Mouse (Mus musculus) macrophage (primary cell): ENCODE data around the gene Pitpnc1. TPM values are rescaled to one million over a fixed set of nuclear protein-coding genes. Genes with fewer than 3 reads are reported as not detected.

Experiments
- H3K27ac ChIP-seq: fragments of 350-480 bp; formaldehyde crosslinking; 2 replicates; pipeline ENCODE4 v1.9.0; 2021
- H3K36me3 ChIP-seq: fragments of 350-480 bp; formaldehyde crosslinking; 2 replicates; pipeline ENCODE4 v1.9.0; 2021; ENCODE audit errors: inconsistent target
- H3K4me3 ChIP-seq: fragments of 350-480 bp; formaldehyde crosslinking; 2 replicates; pipeline ENCODE4 v1.9.0; 2021; ENCODE audit errors: inconsistent target
- H3K79me2 ChIP-seq: fragments of 350-480 bp; formaldehyde crosslinking; 2 replicates; pipeline ENCODE4 v1.9.0; 2021; ENCODE audit errors: inconsistent target
- WGBS: methylation state at CpG from one replicate; pipeline ENCODE4 v1.1.7; 2026; ENCODE audit warnings: inconsistent platforms; ENCODE audit not compliant: missing documents; 5-methylcytosine and 5-hydroxymethylcytosine counted together
- polyA plus RNA-seq: library from polyadenylated mRNA; stranded (reverse); fragments of 250-400 nt; gene quantifications from 3 replicates; pipeline ENCODE4 v1.2.4, GENCODE M21; 2018; ENCODE audit warnings: inconsistent platforms

Gene Pitpnc1
- polyA plus RNA-seq, 1 experiment from 2014 or later: 50.1 TPM

GRCm38 (mm10) chr11:107370476-107370875 lies 100.0 kb downstream of the Pitpnc1 start:
- 83% methylated on average over 3 of the region's 3 CpGs for WGBS
- no peak overlapping the region for H3K4me3 ChIP-seq
- peaks cover 3% of the 10 kb centered on the region; the same call in 1 of the 2 replicates for H3K79me2 ChIP-seq
- H3K27ac ChIP-seq: no peak overlapping the region
- H3K36me3 ChIP-seq: no peaks in the 10 kb centered on the region

GRCm38 (mm10) chr11:107369661-107370060 lies 100.8 kb downstream of the Pitpnc1 start:
- H3K36me3 ChIP-seq: no peaks in the 10 kb centered on the region
- no peak overlapping the region for H3K27ac ChIP-seq
- H3K79me2 ChIP-seq: no peaks in the 10 kb centered on the region; the same call in 1 of the 2 replicates
- H3K4me3 ChIP-seq: no peak overlapping the region
- WGBS: 93% methylated on average over 4 of the region's 6 CpGs

- Histone ChIP-seq H3K36me3 (no peaks in the 10 kb centered on the region), H3K27ac (no peak overlapping the region), H3K79me2 (no peaks in the 10 kb centered on the region; the same call in 1 of the 2 replicates), H3K4me3 (no peak overlapping the region)
- 98% methylated on average over 13 of the region's 13 CpGs for WGBS
Observed at GRCm38 (mm10) chr11:107365938-107366712, 104.4 kb downstream of the Pitpnc1 start.

- Histone ChIP-seq H3K4me3 (no peak overlapping the region), H3K27ac (no peak overlapping the region), H3K36me3 (no peaks in the 10 kb centered on the region), H3K79me2 (no peaks in the 10 kb centered on the region; the same call in 1 of the 2 replicates)
- whole genome bisulfite sequencing: 92% methylated on average over 5 of the region's 5 CpGs
Observed at GRCm38 (mm10) chr11:107358695-107359094, 111.8 kb downstream of the Pitpnc1 start.

GRCm38 (mm10) chr11:107356224-107356623 lies 114.3 kb downstream of the Pitpnc1 start:
- Histone ChIP-seq H3K36me3 (no peaks in the 10 kb centered on the region), H3K79me2 (no peaks in the 10 kb centered on the region; the same call in 1 of the 2 replicates), H3K4me3 (no peak overlapping the region), H3K27ac (no peak overlapping the region)
- WGBS: 99% methylated on average over 6 of the region's 7 CpGs

- 89% methylated on average over 3 of the region's 3 CpGs for WGBS
- Histone ChIP-seq H3K4me3 (no peak overlapping the region), H3K36me3 (no peaks in the 10 kb centered on the region), H3K27ac (no peak overlapping the region), H3K79me2 (no peaks in the 10 kb centered on the region; the same call in 1 of the 2 replicates)
Observed at GRCm38 (mm10) chr11:107355526-107355925, 115.0 kb downstream of the Pitpnc1 start.

GRCm38 (mm10) chr11:107354499-107355143 lies 115.9 kb downstream of the Pitpnc1 start:
- H3K79me2 ChIP-seq: no peaks in the 10 kb centered on the region; the same call in 1 of the 2 replicates
- H3K36me3 ChIP-seq: no peaks in the 10 kb centered on the region
- no peak overlapping the region for H3K4me3 ChIP-seq
- no peak overlapping the region for H3K27ac ChIP-seq
- 90% methylated on average over 8 of the region's 8 CpGs for WGBS

GRCm38 (mm10) chr11:107352596-107352995 lies 117.9 kb downstream of the Pitpnc1 start:
- Histone ChIP-seq H3K27ac (no peak overlapping the region), H3K36me3 (no peaks in the 10 kb centered on the region), H3K79me2 (no peaks in the 10 kb centered on the region; the same call in 1 of the 2 replicates), H3K4me3 (no peak overlapping the region)
- 86% methylated on average over 7 of the region's 7 CpGs for WGBS

- H3K36me3 ChIP-seq: no peaks in the 10 kb centered on the region
- H3K27ac ChIP-seq: no peak overlapping the region
- H3K79me2 ChIP-seq: no peaks in the 10 kb centered on the region
- H3K4me3 ChIP-seq: no peak overlapping the region
- WGBS: 93% methylated on average over 7 of the region's 7 CpGs
Observed at GRCm38 (mm10) chr11:107349756-107350155, 120.7 kb downstream of the Pitpnc1 start.

GRCm38 (mm10) chr11:107343031-107343430 lies 127.5 kb downstream of the Pitpnc1 start:
- Histone ChIP-seq H3K27ac (no peak overlapping the region), H3K4me3 (no peak overlapping the region), H3K36me3 (no peaks in the 10 kb centered on the region), H3K79me2 (no peaks in the 10 kb centered on the region; the same call in 1 of the 2 replicates)
- WGBS: 87% methylated on average over 4 of the region's 4 CpGs

- Histone ChIP-seq H3K4me3 (no peak overlapping the region), H3K36me3 (no peaks in the 10 kb centered on the region), H3K27ac (no peak overlapping the region), H3K79me2 (no peaks in the 10 kb centered on the region; the same call in 1 of the 2 replicates)
- WGBS: 100% methylated on average over 1 of the region's 1 CpGs
Observed at GRCm38 (mm10) chr11:107342432-107342831, 128.1 kb downstream of the Pitpnc1 start.

- Histone ChIP-seq H3K36me3 (no peaks in the 10 kb centered on the region), H3K27ac (no peak overlapping the region), H3K4me3 (no peak overlapping the region), H3K79me2 (no peaks in the 10 kb centered on the region; the same call in 1 of the 2 replicates)
- WGBS: 62% methylated on average over 15 of the region's 15 CpGs
Observed at GRCm38 (mm10) chr11:107341293-107341692, 129.2 kb downstream of the Pitpnc1 start.

- H3K79me2 ChIP-seq: no peaks in the 10 kb centered on the region; the same call in 1 of the 2 replicates
- no peaks in the 10 kb centered on the region for H3K36me3 ChIP-seq
- WGBS: 42% methylated on average over 2 of the region's 2 CpGs
- no peak overlapping the region for H3K4me3 ChIP-seq
- no peak overlapping the region for H3K27ac ChIP-seq
Observed at GRCm38 (mm10) chr11:107340793-107341192, 129.7 kb downstream of the Pitpnc1 start.

- WGBS: 51% methylated on average over 7 of the region's 7 CpGs
- no peaks in the 10 kb centered on the region; the same call in 1 of the 2 replicates for H3K79me2 ChIP-seq
- H3K27ac ChIP-seq: 0 out of 2 replicates have a peak overlapping the region, but pooled peaks have one; percentile 14
- H3K36me3 ChIP-seq: no peaks in the 10 kb centered on the region
- H3K4me3 ChIP-seq: no peak overlapping the region
Observed at GRCm38 (mm10) chr11:107339224-107339805, 131.2 kb downstream of the Pitpnc1 start.
